Mouse (Mus musculus): ENCODE measurements around the gene C330021F23Rik. TPM values are rescaled to one million over a fixed set of nuclear protein-coding genes. Genes with fewer than 3 reads are reported as not detected.

The C330021F23Rik gene
- polyA plus RNA-seq, 1 experiment from 2014 or later: 2.7 TPM

DNA sequence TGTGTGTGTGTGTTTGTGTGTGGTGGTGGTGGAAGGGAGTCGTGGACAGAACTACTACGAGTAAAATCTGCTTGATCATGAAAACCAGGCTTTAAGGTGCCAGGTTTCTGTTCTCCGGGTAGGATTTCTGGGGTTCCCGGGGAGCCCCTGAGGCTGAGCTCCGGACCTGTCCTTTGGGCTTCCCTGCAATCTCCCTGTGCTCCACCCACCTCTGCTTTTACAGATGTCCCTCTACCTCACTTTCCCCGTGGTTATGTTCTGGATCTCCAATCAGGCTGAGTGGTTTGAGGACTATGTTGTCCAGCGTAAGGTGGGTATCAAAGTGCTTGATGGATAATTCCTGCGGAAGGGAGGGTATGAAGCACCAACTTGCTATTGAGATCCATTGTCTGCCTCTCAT lies 54.3 kb downstream of the C330021F23Rik start:
- Histone ChIP-seq H3K27ac (no peak overlapping the region), H3K27me3 (replicated peaks) (no peaks in the 10 kb centered on the region), H3K4me2 (peak overlapping the region; percentile 80), H3K4me3 (replicated peaks) (peak overlapping the region; percentile 81), H3K9me3 (no peaks in the 10 kb centered on the region), H3K4me1 (peaks cover 15% of the 10 kb centered on the region), H3K9ac (no peak overlapping the region), H3K36me3 (peaks cover 6% of the 10 kb centered on the region; the same call in 1 of the 2 replicates)
- WGBS: 68% methylated on average over 8 of the region's 8 CpGs
- no peak for ATAC-seq (ENCODE audit: insufficient read depth, low FRiP score, low read depth)

DNA sequence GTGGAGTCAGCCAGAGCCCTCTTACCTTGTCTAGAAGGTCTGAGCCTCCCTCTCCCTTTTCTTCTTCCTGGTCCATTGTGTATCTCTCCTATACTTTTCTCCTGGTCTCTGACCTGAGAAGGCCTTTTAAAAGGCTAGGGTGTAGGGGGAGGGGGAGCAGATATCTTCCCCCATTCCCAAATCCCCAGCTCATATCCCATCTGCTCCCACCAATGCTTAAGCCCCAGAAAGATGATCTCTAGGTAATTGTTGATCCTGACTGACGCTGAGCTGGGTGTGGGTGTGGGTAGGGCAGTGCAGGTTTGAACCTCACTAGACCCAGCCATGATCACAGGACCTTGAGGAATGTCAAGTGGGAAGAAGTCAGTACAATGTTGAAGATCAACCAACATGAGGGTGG lies 57.7 kb downstream of the C330021F23Rik start, which contains the start of gene Pcp2:
TSS of gene Pcp2 (minus strand) at position 101 of the 400 bp plus-strand sequence.
- ATAC-seq (ENCODE audit: insufficient read depth, low FRiP score, low read depth): no peak
- Histone ChIP-seq H3K9ac (no peak within 1 kb of the TSS), H3K4me2 (no peak within 1 kb of the TSS), H3K36me3 (no peaks in the 10 kb centered on the region), H3K4me3 (replicated peaks) (no peak within 1 kb of the TSS), H3K27ac (no peak within 1 kb of the TSS), H3K9me3 (no peaks in the 10 kb centered on the region), H3K27me3 (replicated peaks) (0 out of 2 replicates have a peak, but pooled peaks cover 6% of the 10 kb centered on the region), H3K4me1 (peaks cover 6% of the 10 kb centered on the region)
- WGBS: 55% methylated on average over 1 of the region's 1 CpGs

DNA sequence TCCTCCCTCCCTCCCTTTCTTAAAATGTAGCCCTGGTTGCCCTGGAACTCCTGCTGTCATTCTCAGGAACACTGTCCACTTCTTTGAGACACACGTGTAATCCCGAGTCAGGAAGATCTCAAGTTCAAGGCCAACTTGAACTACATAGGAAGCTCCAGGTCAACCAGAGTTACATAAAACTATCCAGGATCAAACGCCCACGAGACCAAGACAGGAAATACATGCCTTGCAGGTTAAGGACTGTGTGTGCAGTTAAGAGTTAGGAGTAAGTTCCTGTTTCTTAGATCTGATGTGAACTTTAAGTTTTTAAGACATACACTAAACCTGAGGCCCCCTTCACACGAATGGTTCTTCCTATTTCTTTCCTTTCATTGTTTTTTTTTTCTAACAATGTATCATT lies 59.2 kb downstream of the C330021F23Rik start:
- peaks cover 12% of the 10 kb centered on the region for H3K4me1 ChIP-seq
- WGBS: 56% methylated on average over 5 of the region's 5 CpGs
- no peak for ATAC-seq (ENCODE audit: insufficient read depth, low FRiP score, low read depth)
- H3K27me3 ChIP-seq (replicated peaks): 0 out of 2 replicates have a peak, but pooled peaks cover 6% of the 10 kb centered on the region
- no peak overlapping the region for H3K27ac ChIP-seq
- no peaks in the 10 kb centered on the region for H3K36me3 ChIP-seq
- H3K9ac ChIP-seq: no peak overlapping the region
- H3K9me3 ChIP-seq: no peaks in the 10 kb centered on the region
- H3K4me3 ChIP-seq (replicated peaks): no peak overlapping the region
- H3K4me2 ChIP-seq: no peak overlapping the region

DNA sequence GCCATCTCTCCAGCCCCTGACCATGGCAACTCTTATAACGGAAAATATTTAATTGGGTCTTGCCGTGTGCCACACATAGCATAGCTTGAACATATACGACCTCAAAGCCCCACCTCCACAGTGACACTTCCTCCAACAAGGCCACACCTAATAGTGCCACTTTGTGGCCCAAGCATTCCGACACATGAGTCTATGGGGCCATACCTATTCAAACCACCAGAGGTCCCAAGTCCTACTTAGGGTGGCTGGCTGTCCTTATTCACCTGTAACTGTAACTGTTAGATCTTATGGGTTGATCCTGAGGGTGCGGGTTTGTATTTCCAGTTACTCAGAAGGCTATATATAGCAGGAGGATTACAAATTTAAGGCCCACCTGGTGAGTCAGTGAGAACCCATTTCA lies 60.2 kb downstream of the C330021F23Rik start:
- no peak overlapping the region for H3K27ac ChIP-seq
- no peak overlapping the region for H3K4me3 ChIP-seq (replicated peaks)
- H3K36me3 ChIP-seq: no peaks in the 10 kb centered on the region
- WGBS: 24% methylated on average over 5 of the region's 5 CpGs
- peaks cover 11% of the 10 kb centered on the region for H3K4me1 ChIP-seq
- ATAC-seq (ENCODE audit: insufficient read depth, low FRiP score, low read depth): no peak
- no peak overlapping the region for H3K9ac ChIP-seq
- H3K4me2 ChIP-seq: no peak overlapping the region
- 0 out of 2 replicates have a peak, but pooled peaks cover 6% of the 10 kb centered on the region for H3K27me3 ChIP-seq (replicated peaks)
- H3K9me3 ChIP-seq: no peaks in the 10 kb centered on the region

DNA sequence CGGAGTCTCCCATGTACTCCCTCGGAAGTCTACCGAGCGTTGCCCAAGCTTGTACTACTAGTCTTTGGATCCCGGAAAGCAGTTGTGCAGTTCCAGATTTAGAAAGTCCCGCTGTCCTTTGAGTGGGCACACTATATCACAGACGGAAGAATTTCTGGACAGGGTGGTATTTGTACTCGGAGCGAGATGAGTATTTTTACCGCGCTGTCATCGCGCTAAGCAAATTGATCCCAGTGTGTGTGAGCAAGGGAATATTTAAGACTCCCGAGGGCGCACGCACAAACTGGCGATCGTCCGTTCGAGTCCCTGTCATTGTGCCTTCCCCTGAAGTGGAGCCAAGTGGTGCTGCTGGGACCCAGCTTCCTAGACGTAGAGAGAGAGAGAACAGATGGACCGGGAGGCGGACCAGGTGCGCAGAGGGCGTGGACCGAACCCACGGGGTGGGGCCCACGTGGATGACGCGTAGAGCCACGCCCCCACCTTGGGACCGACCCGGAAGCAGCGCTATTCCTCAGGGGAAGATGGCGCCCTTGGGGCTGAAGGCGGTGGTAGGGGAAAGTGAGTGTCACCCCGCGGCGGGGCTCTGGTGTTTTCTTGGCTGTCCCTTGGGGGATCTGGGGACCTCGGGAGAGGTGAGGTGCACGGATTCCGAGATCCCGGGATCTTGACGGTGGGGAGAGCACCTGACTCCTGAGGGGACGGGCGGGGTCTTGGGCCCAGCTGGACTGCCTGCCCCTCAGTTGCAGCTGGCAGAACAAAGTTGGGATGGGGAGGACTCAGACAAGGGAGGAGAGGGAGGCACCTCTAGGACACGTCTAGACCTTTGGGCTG lies 63.1 kb downstream of the C330021F23Rik start, which contains the start of gene Stxbp2:
TSS of gene Stxbp2 (plus strand) at position 309 of the 831 bp plus-strand sequence.
- Histone ChIP-seq H3K27me3 (replicated peaks) (0 out of 2 replicates have a peak, but pooled peaks cover 6% of the 10 kb centered on the region), H3K4me1 (peaks cover 11% of the 10 kb centered on the region), H3K36me3 (peaks cover 12% of the 10 kb centered on the region; the same call in 1 of the 2 replicates), H3K9ac (peak within 1 kb of the TSS; percentile 48; the same call in 1 of the 2 replicates), H3K9me3 (no peaks in the 10 kb centered on the region), H3K4me3 (replicated peaks) (peak within 1 kb of the TSS; percentile 66), H3K4me2 (peak within 1 kb of the TSS; percentile 76), H3K27ac (no peak within 1 kb of the TSS)
- 6% methylated on average over 47 of the region's 47 CpGs for WGBS
- ATAC-seq (ENCODE audit: insufficient read depth, low FRiP score, low read depth): peak; percentile 88

DNA sequence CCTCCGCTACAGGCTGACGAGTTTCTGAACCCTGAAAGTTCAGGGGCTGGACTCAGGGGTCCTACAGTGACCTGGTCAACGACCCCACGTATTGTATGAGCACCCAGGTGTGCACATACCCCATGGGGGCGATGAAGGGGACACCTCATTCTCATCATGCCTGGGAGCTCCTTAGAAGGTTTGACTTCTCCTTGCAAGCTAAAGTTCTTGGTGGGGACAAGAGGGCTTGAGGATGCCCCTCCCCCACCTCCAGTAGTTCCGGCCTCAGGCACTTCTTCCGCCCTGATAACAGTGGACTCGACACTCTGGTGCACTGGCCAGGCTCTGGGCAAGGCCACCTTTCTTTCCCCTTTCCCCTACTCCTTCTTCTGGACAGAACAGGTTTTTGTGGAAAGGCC lies 63.7 kb downstream of the C330021F23Rik start:
- ATAC-seq (ENCODE audit: insufficient read depth, low FRiP score, low read depth): peak; percentile 38; the same call in 1 of the 2 replicates
- H3K27ac ChIP-seq: no peak overlapping the region
- 11% methylated on average over 8 of the region's 8 CpGs for WGBS

More for the DNA sequence above, 63.7 kb downstream of the C330021F23Rik start:
- Histone ChIP-seq H3K4me3 (replicated peaks) (peak overlapping the region; percentile 66), H3K9me3 (no peaks in the 10 kb centered on the region), H3K9ac (peak overlapping the region; percentile 48; the same call in 1 of the 2 replicates), H3K4me1 (peaks cover 11% of the 10 kb centered on the region), H3K4me2 (peak overlapping the region; percentile 76), H3K36me3 (peaks cover 14% of the 10 kb centered on the region; the same call in 1 of the 2 replicates), H3K27me3 (replicated peaks) (0 out of 2 replicates have a peak, but pooled peaks cover 6% of the 10 kb centered on the region)

Other genes with a start within 250 kb of the C330021F23Rik start
- gene A430078G23Rik, start 214.6 kb upstream of the C330021F23Rik start, polyA plus RNA-seq (2015; fragmentation: Nextera tagmentation; extraction: Ambion mirVana): 0.71 and 0.79 TPM in 2 replicates
- 9.0 and 10.2 TPM in 2 replicates for gene Arhgef18, start 175.0 kb upstream of the C330021F23Rik start, polyA plus RNA-seq (2015; fragmentation: Nextera tagmentation; extraction: Ambion mirVana)
- 10.7 and 10.8 TPM in 2 replicates for gene Pex11g, start 100.3 kb upstream of the C330021F23Rik start, polyA plus RNA-seq (2015; fragmentation: Nextera tagmentation; extraction: Ambion mirVana)
- gene Tex45, start 97.1 kb upstream of the C330021F23Rik start, polyA plus RNA-seq (2015; fragmentation: Nextera tagmentation; extraction: Ambion mirVana): not detected in 2 replicates
- gene Zfp358, start 74.9 kb upstream of the C330021F23Rik start, polyA plus RNA-seq (2015; fragmentation: Nextera tagmentation; extraction: Ambion mirVana): 34.5 and 38.6 TPM in 2 replicates
- 47.7 and 48.5 TPM in 2 replicates for gene Mcoln1, start 67.5 kb upstream of the C330021F23Rik start, polyA plus RNA-seq (2015; fragmentation: Nextera tagmentation; extraction: Ambion mirVana)
- 27.9 and 35.5 TPM in 2 replicates for gene Pnpla6, start 52.6 kb upstream of the C330021F23Rik start, polyA plus RNA-seq (2015; fragmentation: Nextera tagmentation; extraction: Ambion mirVana)
- gene Camsap3, start 19.3 kb downstream of the C330021F23Rik start, polyA plus RNA-seq (2015; fragmentation: Nextera tagmentation; extraction: Ambion mirVana): 16.7 and 17.2 TPM in 2 replicates
- gene Xab2, start 53.3 kb downstream of the C330021F23Rik start, polyA plus RNA-seq (2015; fragmentation: Nextera tagmentation; extraction: Ambion mirVana): 48.9 and 49.2 TPM in 2 replicates
- gene Pet100, start 53.6 kb downstream of the C330021F23Rik start, polyA plus RNA-seq (2015; fragmentation: Nextera tagmentation; extraction: Ambion mirVana): 85.1 and 98.6 TPM in 2 replicates
- gene Pcp2, start 57.6 kb downstream of the C330021F23Rik start, polyA plus RNA-seq (2015; fragmentation: Nextera tagmentation; extraction: Ambion mirVana): 0.17 TPM in 1 of 2 replicates, not detected in the other
- 105 and 118 TPM in 2 replicates for gene Stxbp2, start 63.0 kb downstream of the C330021F23Rik start, polyA plus RNA-seq (2015; fragmentation: Nextera tagmentation; extraction: Ambion mirVana)
- 0.15 TPM in 1 of 2 replicates, not detected in the other for gene Retn, start 87.8 kb downstream of the C330021F23Rik start, polyA plus RNA-seq (2015; fragmentation: Nextera tagmentation; extraction: Ambion mirVana)
- 2.9 and 3.2 TPM in 2 replicates for gene Mcemp1, start 97.8 kb downstream of the C330021F23Rik start, polyA plus RNA-seq (2015; fragmentation: Nextera tagmentation; extraction: Ambion mirVana)
- 10.3 and 11.3 TPM in 2 replicates for gene Fcor, start 104.4 kb downstream of the C330021F23Rik start, polyA plus RNA-seq (2015; fragmentation: Nextera tagmentation; extraction: Ambion mirVana)
- 35.0 and 36.3 TPM in 2 replicates for gene Trappc5, start 108.3 kb downstream of the C330021F23Rik start, polyA plus RNA-seq (2015; fragmentation: Nextera tagmentation; extraction: Ambion mirVana)
- 0.17 and 0.22 TPM in 2 replicates for gene Fcer2a, start 126.2 kb downstream of the C330021F23Rik start, polyA plus RNA-seq (2015; fragmentation: Nextera tagmentation; extraction: Ambion mirVana)
- gene Clec4g, start 152.7 kb downstream of the C330021F23Rik start, polyA plus RNA-seq (2015; fragmentation: Nextera tagmentation; extraction: Ambion mirVana): 0.35 TPM in 1 of 2 replicates, not detected in the other
- gene Cd209a, start 181.0 kb downstream of the C330021F23Rik start, polyA plus RNA-seq (2015; fragmentation: Nextera tagmentation; extraction: Ambion mirVana): 0.21 and 0.35 TPM in 2 replicates